Mouse (Mus musculus) ES-E14 (cell line): ENCODE measurements at regions not wholly inside any gene's neighbourhood (a gene's known extent, or its start where the extent isn't known, plus 50 kb on each side); places are given as distances from the start of the nearest gene placed in this dataset.

Experiments
- HCFC1 ChIP-seq: IDR thresholded peaks from 2 replicates; pipeline ENCODE4 v1.6.1; 2012; ENCODE audit warnings: low read length, inconsistent platforms, borderline replicate concordance; ENCODE audit not compliant: insufficient read depth
- ZNF384 ChIP-seq: IDR thresholded peaks from 2 replicates; pipeline ENCODE4 v1.6.1; 2012; ENCODE audit warnings: low read depth, low read length, inconsistent platforms

DNA sequence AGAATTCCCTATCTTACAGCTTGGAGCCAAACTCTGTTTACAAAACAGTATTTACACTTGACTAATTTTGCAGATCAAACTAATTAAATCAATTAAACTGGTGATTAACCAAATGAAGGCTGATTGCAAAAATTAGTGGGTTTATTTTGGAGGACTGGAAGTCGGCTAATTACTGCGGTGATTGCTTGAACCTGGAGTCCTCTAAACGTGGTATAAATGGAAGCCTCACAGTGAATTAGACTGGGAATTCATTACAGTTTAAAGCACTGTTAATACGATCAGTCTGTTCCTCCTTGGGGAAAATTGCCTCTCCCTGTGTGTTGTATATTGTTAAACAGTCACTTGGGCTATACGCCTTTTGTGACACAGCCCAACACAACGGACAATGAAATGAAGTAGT, 67.7 kb upstream of the Foxb1 start:
- TF ChIP-seq ZNF384 (no peak), HCFC1 (no peak)
